Mouse (Mus musculus) heart, embryonic 12.5 days (tissue): Measurements from ENCODE around the gene Flt1. TPM values are rescaled to one million over a fixed set of nuclear protein-coding genes. Genes with fewer than 3 reads are reported as not detected.

Experiments
- ATAC-seq: fragments of 200-750 bp; cut with Nextera tagmentation; 2 replicates; pipeline ENCODE4 v1.8.0; 2017; ENCODE audit warnings: moderate TSS enrichment, moderate library complexity; ENCODE audit not compliant: insufficient number of reproducible peaks, low FRiP score
- H3K27ac ChIP-seq: fragments of 300-500 bp; sonication (generic); 2 replicates; pipeline ENCODE4 v1.5.1; 2016; ENCODE audit warnings: mild to moderate bottlenecking, moderate library complexity; ENCODE audit not compliant: poor library complexity, severe bottlenecking
- H3K27me3 ChIP-seq: fragments of 300-500 bp; sonication (generic); replicated peaks from 2 replicates; pipeline ENCODE4 v1.6.1; 2016; ENCODE audit warnings: mild to moderate bottlenecking, moderate library complexity
- H3K36me3 ChIP-seq: fragments of 300-500 bp; sonication (generic); 2 replicates; pipeline ENCODE4 v1.6.1; 2016; ENCODE audit warnings: mild to moderate bottlenecking, moderate library complexity
- H3K4me1 ChIP-seq: fragments of 300-500 bp; sonication (generic); replicated peaks from 2 replicates; pipeline ENCODE4 v1.6.1; 2016; ENCODE audit warnings: mild to moderate bottlenecking
- H3K4me2 ChIP-seq: fragments of 300-500 bp; sonication (generic); 2 replicates; pipeline ENCODE4 v1.6.1; 2016; ENCODE audit warnings: mild to moderate bottlenecking, moderate library complexity
- H3K4me3 ChIP-seq: fragments of 300-500 bp; sonication (generic); 2 replicates; pipeline ENCODE4 v1.5.1; 2016; ENCODE audit warnings: mild to moderate bottlenecking
- H3K9ac ChIP-seq: fragments of 300-500 bp; sonication (generic); 2 replicates; pipeline ENCODE4 v1.6.1; 2016; ENCODE audit warnings: mild to moderate bottlenecking, moderate library complexity
- H3K9me3 ChIP-seq: fragments of 300-500 bp; sonication (generic); replicated peaks from 2 replicates; pipeline ENCODE4 v1.6.1; 2016; ENCODE audit warnings: mild to moderate bottlenecking, moderate library complexity
- WGBS: fragments of 180-500 bp; shearing (Covaris S2); methylation state at CpG from one replicate; pipeline ENCODE4 v1.1.7; 2016; 5-methylcytosine and 5-hydroxymethylcytosine counted together
- polyA plus RNA-seq: library from polyadenylated mRNA; unstranded; fragments of >200 nt; fragmentation: Nextera tagmentation; extraction: Ambion mirVana; gene quantifications from 2 replicates; pipeline ENCODE4 v1.2.1, GENCODE M21; 2016

Flt1 gene
- polyA plus RNA-seq, 1 experiment from 2014 or later = 27.8 TPM

DNA sequence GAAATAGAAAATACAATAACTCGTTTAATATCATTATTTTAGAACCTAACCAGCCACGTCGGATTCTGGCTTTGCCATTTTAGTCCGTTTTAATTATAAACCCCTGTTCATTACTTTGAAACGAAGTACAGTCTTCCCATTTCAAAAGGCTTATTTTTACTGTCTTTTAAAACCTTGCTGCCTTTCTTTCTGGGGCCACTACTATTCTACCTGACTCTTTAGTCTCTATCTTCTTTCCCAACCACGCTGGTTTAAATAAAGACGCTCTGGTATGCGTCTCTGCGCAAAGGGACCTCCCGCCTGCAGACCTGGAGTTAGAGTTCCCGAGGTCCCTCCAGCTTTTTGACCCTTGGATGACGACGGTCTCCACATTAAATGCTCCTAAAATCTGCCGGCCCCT lies 1.4 kb downstream of the Flt1 start:
- Histone ChIP-seq H3K4me1 (peaks cover 39% of the 10 kb centered on the region), H3K4me2 (peak overlapping the region; percentile 95), H3K4me3 (peak overlapping the region; percentile 62), H3K27me3 (peaks cover 69% of the 10 kb centered on the region), H3K9me3 (no peaks in the 10 kb centered on the region), H3K36me3 (no peaks in the 10 kb centered on the region), H3K9ac (peak overlapping the region; percentile 73), H3K27ac (no peak overlapping the region)
- ATAC-seq = no peak
- under 1% methylated on average over 14 of the region's 14 CpGs for WGBS

DNA sequence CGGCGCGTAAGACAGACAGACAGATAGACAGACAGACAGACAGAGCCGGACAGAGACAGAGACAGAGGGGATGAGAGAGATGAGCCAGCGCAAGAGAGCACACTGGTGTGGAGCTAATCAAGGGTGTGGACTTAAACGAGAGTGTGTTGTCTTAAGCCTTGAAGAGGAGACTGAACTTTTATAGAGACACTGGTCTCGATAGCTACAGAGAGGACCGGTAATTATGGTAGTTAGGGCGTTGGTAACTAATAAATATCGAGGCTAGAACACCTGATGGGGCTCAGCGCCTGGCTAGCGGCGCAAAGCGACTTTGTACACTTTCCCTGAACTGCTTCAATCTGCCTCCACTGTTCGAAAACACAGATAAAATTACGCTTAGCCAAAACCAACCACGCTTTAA lies 2.0 kb downstream of the Flt1 start:
- ATAC-seq = no peak
- no peaks in the 10 kb centered on the region for H3K9me3 ChIP-seq
- no peak overlapping the region for H3K27ac ChIP-seq
- H3K27me3 ChIP-seq = peaks cover 67% of the 10 kb centered on the region
- 8% methylated on average over 17 of the region's 17 CpGs for WGBS
- peaks cover 39% of the 10 kb centered on the region for H3K4me1 ChIP-seq
- peak overlapping the region; percentile 54 for H3K4me2 ChIP-seq
- peak overlapping the region; percentile 62 for H3K4me3 ChIP-seq
- H3K36me3 ChIP-seq = no peaks in the 10 kb centered on the region
- H3K9ac ChIP-seq = peak overlapping the region; percentile 63

DNA sequence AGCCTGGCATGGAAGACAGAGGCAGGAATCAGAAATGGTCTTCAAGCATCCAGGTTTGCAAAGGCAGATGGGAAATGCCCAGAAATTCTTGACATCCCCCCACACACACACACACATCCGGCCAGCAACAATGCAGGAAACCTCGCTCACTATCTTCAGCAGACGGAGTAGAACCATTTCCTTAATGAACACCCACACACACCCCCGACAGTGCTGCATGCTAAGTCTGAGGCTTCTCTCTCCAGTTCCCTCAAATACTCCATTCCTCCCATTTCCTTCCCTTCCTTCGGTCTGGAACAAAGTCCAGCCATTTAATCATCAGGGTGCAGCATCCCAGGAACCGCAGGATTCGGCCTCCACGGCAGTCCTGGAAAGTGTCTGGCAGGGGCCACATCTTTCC lies 4.4 kb downstream of the Flt1 start:
- no peak overlapping the region for H3K9ac ChIP-seq
- WGBS = 25% methylated on average over 8 of the region's 8 CpGs
- peaks cover 35% of the 10 kb centered on the region for H3K4me1 ChIP-seq
- no peaks in the 10 kb centered on the region for H3K36me3 ChIP-seq
- peaks cover 55% of the 10 kb centered on the region for H3K27me3 ChIP-seq
- no peak overlapping the region for H3K4me3 ChIP-seq
- peak overlapping the region; percentile 48 for H3K4me2 ChIP-seq
- H3K27ac ChIP-seq = no peak overlapping the region
- no peaks in the 10 kb centered on the region for H3K9me3 ChIP-seq
- ATAC-seq = no peak

GRCm38 (mm10) chr5:147718335-147718734 lies 7.5 kb downstream of the Flt1 start:
- H3K27ac ChIP-seq = no peak overlapping the region
- H3K36me3 ChIP-seq = no peaks in the 10 kb centered on the region
- no peak overlapping the region for H3K9ac ChIP-seq
- no peaks in the 10 kb centered on the region for H3K9me3 ChIP-seq
- no peak overlapping the region for H3K4me2 ChIP-seq
- WGBS = 78% methylated on average over 7 of the region's 7 CpGs
- H3K4me1 ChIP-seq = peaks cover 32% of the 10 kb centered on the region
- ATAC-seq = no peak
- no peak overlapping the region for H3K4me3 ChIP-seq
- peaks cover 33% of the 10 kb centered on the region for H3K27me3 ChIP-seq

DNA sequence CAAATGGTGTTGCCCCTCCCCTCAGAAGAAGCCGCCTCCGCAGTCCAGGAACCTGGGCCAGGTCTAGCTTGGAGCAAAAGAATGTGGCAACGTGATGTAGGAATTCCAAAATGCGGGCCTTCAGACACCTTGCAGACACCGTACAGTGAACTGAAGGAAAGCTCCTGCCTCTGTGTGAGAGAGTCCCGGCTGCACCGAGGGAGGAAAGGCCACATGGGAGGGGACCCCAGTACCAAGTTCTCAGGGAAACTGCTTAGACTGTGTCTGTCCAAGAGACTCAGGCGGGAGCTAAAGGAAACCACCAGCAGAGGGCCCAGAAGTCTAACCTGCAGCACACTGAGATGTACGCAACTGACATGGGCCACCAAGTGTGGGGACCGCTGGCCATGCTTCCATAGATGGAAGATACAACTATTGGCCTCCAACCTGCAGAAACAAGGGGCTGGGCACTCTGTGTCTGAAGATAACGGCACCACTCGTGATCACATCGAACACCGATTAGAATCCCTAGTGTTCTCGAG lies 9.1 kb downstream of the Flt1 start:
- Histone ChIP-seq H3K4me3 (no peak overlapping the region), H3K9ac (no peak overlapping the region), H3K27me3 (peaks cover 23% of the 10 kb centered on the region), H3K9me3 (no peaks in the 10 kb centered on the region), H3K27ac (no peak overlapping the region), H3K36me3 (no peaks in the 10 kb centered on the region), H3K4me1 (peaks cover 29% of the 10 kb centered on the region), H3K4me2 (no peak overlapping the region)
- 59% methylated on average over 15 of the region's 15 CpGs for WGBS
- no peak for ATAC-seq

DNA sequence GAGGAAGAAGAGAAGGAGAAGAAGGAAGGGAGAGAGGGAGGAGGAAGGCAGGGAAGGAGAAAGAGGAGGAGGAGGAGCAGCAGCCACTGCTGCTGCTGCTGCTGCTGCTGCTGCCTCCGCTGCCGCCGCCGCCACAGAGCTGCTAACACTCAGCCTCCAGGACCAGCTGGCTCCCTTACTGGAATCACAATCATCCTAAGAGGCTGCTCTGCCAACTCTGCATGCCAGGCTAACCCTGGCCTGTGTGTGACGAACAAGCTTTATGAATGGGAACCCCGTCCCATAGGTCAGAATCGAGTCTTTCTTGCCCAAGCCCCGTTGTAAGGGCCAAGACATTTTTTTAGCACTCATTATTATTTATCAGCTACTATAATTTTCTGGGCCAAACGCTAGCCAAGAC lies 9.5 kb downstream of the Flt1 start:
- Histone ChIP-seq H3K4me2 (peak overlapping the region; percentile 6; the same call in 1 of the 2 replicates), H3K4me1 (peaks cover 25% of the 10 kb centered on the region), H3K9me3 (no peaks in the 10 kb centered on the region), H3K27ac (peak overlapping the region; percentile 49; the same call in 1 of the 2 replicates), H3K9ac (no peak overlapping the region), H3K4me3 (no peak overlapping the region), H3K36me3 (no peaks in the 10 kb centered on the region), H3K27me3 (peaks cover 19% of the 10 kb centered on the region)
- no peak for ATAC-seq
- 83% methylated on average over 9 of the region's 9 CpGs for WGBS

GRCm38 (mm10) chr5:147715391-147715790 lies 10.4 kb downstream of the Flt1 start:
- ATAC-seq = peak; percentile 49
- Histone ChIP-seq H3K9me3 (no peaks in the 10 kb centered on the region), H3K4me1 (peaks cover 19% of the 10 kb centered on the region), H3K36me3 (no peaks in the 10 kb centered on the region), H3K27me3 (peaks cover 11% of the 10 kb centered on the region), H3K27ac (0 out of 2 replicates have a peak overlapping the region, but pooled peaks have one; percentile 49), H3K9ac (no peak overlapping the region), H3K4me3 (no peak overlapping the region), H3K4me2 (peak overlapping the region; percentile 25)
- WGBS = 51% methylated on average over 13 of the region's 13 CpGs

DNA sequence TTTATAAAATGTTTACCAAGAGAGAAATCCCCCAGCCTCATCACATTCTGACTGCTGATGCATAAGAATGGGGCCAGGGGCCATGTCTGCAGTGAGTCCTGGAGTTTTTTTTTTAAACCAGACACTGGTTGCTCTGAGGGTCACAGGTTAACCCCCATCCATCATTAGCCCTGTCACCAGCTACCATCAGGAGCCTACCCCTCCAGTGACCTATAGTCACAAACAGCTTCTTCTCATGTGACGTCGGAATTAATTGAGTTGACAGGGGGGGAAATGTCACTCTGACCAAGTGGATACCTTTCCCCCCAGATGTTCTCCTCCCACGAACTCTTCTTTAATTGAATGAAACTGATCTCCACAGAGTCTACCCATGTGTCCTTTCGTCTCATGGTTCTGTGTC lies 17.3 kb downstream of the Flt1 start:
- Histone ChIP-seq H3K4me2 (no peak overlapping the region), H3K4me1 (no peaks in the 10 kb centered on the region), H3K9me3 (0 out of 2 replicates have a peak, but pooled peaks cover 4% of the 10 kb centered on the region), H3K36me3 (no peaks in the 10 kb centered on the region), H3K9ac (no peak overlapping the region), H3K4me3 (no peak overlapping the region), H3K27me3 (no peaks in the 10 kb centered on the region), H3K27ac (no peak overlapping the region)
- ATAC-seq = no peak
- 59% methylated on average over 4 of the region's 4 CpGs for WGBS

- 0 out of 2 replicates have a peak, but pooled peaks cover 4% of the 10 kb centered on the region for H3K9me3 ChIP-seq
- 36% methylated on average over 4 of the region's 4 CpGs for WGBS
- no peak overlapping the region for H3K9ac ChIP-seq
- no peaks in the 10 kb centered on the region for H3K4me1 ChIP-seq
- no peaks in the 10 kb centered on the region for H3K27me3 ChIP-seq
- H3K27ac ChIP-seq = no peak overlapping the region
- H3K4me2 ChIP-seq = no peak overlapping the region
- no peaks in the 10 kb centered on the region for H3K36me3 ChIP-seq
- H3K4me3 ChIP-seq = no peak overlapping the region
- no peak for ATAC-seq
Measured at GRCm38 (mm10) chr5:147707479-147707878, 18.3 kb downstream of the Flt1 start.

- H3K4me1 ChIP-seq = no peaks in the 10 kb centered on the region
- no peak overlapping the region for H3K27ac ChIP-seq
- 61% methylated on average over 4 of the region's 4 CpGs for WGBS
- H3K4me3 ChIP-seq = no peak overlapping the region
- H3K4me2 ChIP-seq = no peak overlapping the region
- no peaks in the 10 kb centered on the region for H3K27me3 ChIP-seq
- 0 out of 2 replicates have a peak, but pooled peaks cover 4% of the 10 kb centered on the region for H3K9me3 ChIP-seq
- no peaks in the 10 kb centered on the region; the same call in 1 of the 2 replicates for H3K36me3 ChIP-seq
- H3K9ac ChIP-seq = no peak overlapping the region
- ATAC-seq = no peak
Measured at GRCm38 (mm10) chr5:147704890-147705289, 20.9 kb downstream of the Flt1 start.

DNA sequence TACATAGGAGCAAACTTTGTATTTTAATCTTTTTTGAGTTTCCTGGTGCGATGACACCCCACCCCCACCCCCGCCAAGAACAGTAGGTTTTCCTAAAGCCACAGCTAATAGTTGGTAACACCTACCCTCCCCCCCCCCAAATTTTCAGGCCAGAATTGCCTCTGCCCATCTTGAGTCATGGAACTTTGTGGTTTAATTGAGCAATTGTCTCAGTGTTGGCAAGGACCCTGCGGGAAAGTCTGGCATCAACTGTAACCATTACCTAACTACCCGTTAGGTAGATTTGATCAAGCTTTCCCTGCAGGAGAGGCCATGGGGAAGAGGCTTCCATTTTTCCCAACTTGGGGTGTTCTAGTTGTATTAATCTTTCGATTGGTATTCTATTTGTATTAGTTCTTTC lies 23.4 kb downstream of the Flt1 start:
- Histone ChIP-seq H3K27ac (no peak overlapping the region), H3K4me3 (no peak overlapping the region), H3K27me3 (no peaks in the 10 kb centered on the region), H3K36me3 (no peaks in the 10 kb centered on the region; the same call in 1 of the 2 replicates), H3K4me1 (0 out of 2 replicates have a peak, but pooled peaks cover 4% of the 10 kb centered on the region), H3K4me2 (no peak overlapping the region), H3K9ac (no peak overlapping the region), H3K9me3 (no peaks in the 10 kb centered on the region)
- WGBS = 73% methylated on average over 5 of the region's 5 CpGs
- no peak for ATAC-seq

DNA sequence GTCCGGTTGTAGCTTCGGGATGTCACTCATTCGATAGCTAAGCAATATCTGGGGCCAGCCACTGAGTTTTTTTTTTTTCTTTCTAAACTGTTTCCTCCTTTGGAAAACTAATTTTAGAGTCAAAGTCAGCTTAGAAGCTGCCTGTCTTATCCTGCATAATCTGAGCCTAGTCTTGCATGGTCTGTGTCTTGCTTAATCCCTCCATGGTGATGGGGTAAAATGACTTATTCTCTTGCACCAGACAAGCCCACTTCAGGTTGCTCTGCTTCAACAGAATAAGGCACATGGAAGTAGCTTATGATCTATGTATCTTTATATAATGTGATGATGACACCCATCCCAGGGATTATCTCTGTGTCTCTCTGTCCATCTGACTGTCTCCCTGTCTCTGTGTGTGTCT lies 24.8 kb downstream of the Flt1 start:
- H3K4me2 ChIP-seq = no peak overlapping the region
- H3K36me3 ChIP-seq = no peaks in the 10 kb centered on the region; the same call in 1 of the 2 replicates
- no peak overlapping the region for H3K4me3 ChIP-seq
- H3K9me3 ChIP-seq = no peaks in the 10 kb centered on the region
- 78% methylated on average over 3 of the region's 3 CpGs for WGBS
- H3K9ac ChIP-seq = no peak overlapping the region
- 0 out of 2 replicates have a peak, but pooled peaks cover 4% of the 10 kb centered on the region for H3K4me1 ChIP-seq
- H3K27ac ChIP-seq = no peak overlapping the region
- no peaks in the 10 kb centered on the region for H3K27me3 ChIP-seq
- ATAC-seq = no peak
